Mouse (Mus musculus) left cerebral cortex, adult 9 months (tissue): Measurements from ENCODE around the gene Dpp7.

ENCODE experiments used
- DNase-seq, 2 experiments: peaks; one replicate each; pipeline ENCODE4 v3.0.0; 2022; ENCODE audit warnings: low spot score in 2 of 2

Gene Dpp7

GRCm38 (mm10) chr2:25356208-25357079 lies at the start of gene Dpp7:
Gene Dpp7 (minus strand): TSS chr2:25356359.
- DNase-seq, result peak; percentile 67 to 86

- DNase-seq, result no peak
These were observed 47.8 kb upstream of the Dpp7 start for GRCm38 (mm10) chr2:25403994-25404393.

- peak; percentile 80 to 93 for DNase-seq
These were observed 46.9 kb upstream of the Dpp7 start for GRCm38 (mm10) chr2:25402972-25403601.

- DNase-seq, result peak in 1 of 2 experiments; percentile 78
These were observed 46.3 kb upstream of the Dpp7 start for GRCm38 (mm10) chr2:25402377-25402971.

GRCm38 (mm10) chr2:25400764-25401163 lies 44.6 kb upstream of the Dpp7 start:
- no peak for DNase-seq

GRCm38 (mm10) chr2:25400291-25400690 lies 44.1 kb upstream of the Dpp7 start:
- no peak for DNase-seq

GRCm38 (mm10) chr2:25399051-25399450 lies 42.9 kb upstream of the Dpp7 start, which contains the start of gene Npdc1:
Gene Npdc1 (plus strand): TSS chr2:25399351.
- DNase-seq, result no peak

GRCm38 (mm10) chr2:25398065-25398464 lies 41.9 kb upstream of the Dpp7 start:
- no peak for DNase-seq

- no peak for DNase-seq
These were observed 40.9 kb upstream of the Dpp7 start for GRCm38 (mm10) chr2:25397010-25397409.

- DNase-seq, result peak in 1 of 2 experiments; percentile 27
These were observed 40.4 kb upstream of the Dpp7 start for GRCm38 (mm10) chr2:25396597-25396983.

GRCm38 (mm10) chr2:25395721-25396596 lies 39.8 kb upstream of the Dpp7 start, which contains the start of gene Entpd2:
Gene Entpd2 (plus strand): TSS chr2:25395874.
- DNase-seq, result no peak

GRCm38 (mm10) chr2:25394281-25395221 lies 38.4 kb upstream of the Dpp7 start:
- DNase-seq, result peak in 1 of 2 experiments; percentile 37

GRCm38 (mm10) chr2:25391266-25391665 lies 35.1 kb upstream of the Dpp7 start:
- no peak for DNase-seq

GRCm38 (mm10) chr2:25384492-25384891 lies 28.3 kb upstream of the Dpp7 start:
- DNase-seq, result no peak

GRCm38 (mm10) chr2:25376589-25376988 lies 20.4 kb upstream of the Dpp7 start:
- peak in 1 of 2 experiments; percentile 69 for DNase-seq

- DNase-seq, result no peak
These were observed 17.3 kb upstream of the Dpp7 start for GRCm38 (mm10) chr2:25373431-25373830.

- DNase-seq, result no peak
These were observed 16.7 kb upstream of the Dpp7 start for GRCm38 (mm10) chr2:25372644-25373391.

GRCm38 (mm10) chr2:25371764-25372643 lies 15.8 kb upstream of the Dpp7 start, which contains the start of gene Sapcd2:
Gene Sapcd2 (plus strand): TSS chr2:25372321.
- peak; percentile 59 to 91 for DNase-seq
